9 mouse cellular contexts compared by ENCODE assay signal in the genomic region with DNA sequence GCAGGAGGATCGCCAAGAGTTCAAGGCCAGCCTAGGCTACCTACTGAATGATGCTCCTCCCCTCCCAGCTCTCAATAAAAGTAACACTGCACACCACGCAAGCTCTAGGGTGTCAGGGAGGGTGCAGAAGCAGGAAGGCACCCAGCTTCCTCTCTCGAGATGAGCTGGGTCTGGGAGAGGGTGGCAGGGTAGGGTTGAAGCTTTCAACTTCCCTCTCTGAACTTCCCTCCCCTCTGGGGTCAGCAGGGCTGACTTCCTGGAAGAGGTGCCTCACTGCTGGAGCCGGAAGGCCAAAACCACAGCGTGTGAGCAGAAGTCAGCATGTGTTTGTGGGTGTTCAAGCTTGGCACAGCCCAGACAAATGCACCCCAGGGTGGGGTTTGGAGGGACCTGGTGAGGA. TPM values are rescaled to one million over a fixed set of nuclear protein-coding genes. Genes with fewer than 3 reads are reported as not detected.
DNase-seq lines count a peak whose midpoint lies in the region; ATAC-seq lines count a peak whose summit lies in the region.
"Had no signal": no experiment of that assay in that cellular context is flagged by ENCODE, and none has a peak within 500 bp of the region (broad histone marks: within the 10 kb centered on the region; RNA-seq: fewer than 3 reads in every experiment).

No protein-coding gene starts in this region.

- H3K4me2 ChIP-seq in kidney, embryonic 14.5 days (replicated peaks; ENCODE audit: low read depth, low read length), result no peak overlapping the region

- ATAC-seq in kidney, embryonic 14.5 days (ENCODE audit: low FRiP score, low TSS enrichment), result no peak

- DNase-seq in kidney, postnatal 14 days, result peak; percentile 41
- no peak for DNase-seq in kidney, adult 8-10 months
- peak; percentile 44 to 58 for DNase-seq in adrenal gland, postnatal 36 days
- DNase-seq in lung, adult 18-20 months, result peak; percentile 76 to 79
- DNase-seq in spleen, postnatal 4 days (ENCODE audit: low spot score in 2 of 2), result peak; percentile 76 to 81
- DNase-seq in left cerebral cortex, postnatal 36 days (ENCODE audit: low spot score in 2 of 2), result no peak
- DNase-seq in left cerebral cortex, postnatal 14 days (ENCODE audit: low spot score in 2 of 2), result no peak

- no peaks in the 10 kb centered on the region for H3K4me1 ChIP-seq in kidney, embryonic 14.5 days (ENCODE audit: control insufficient read depth, insufficient read depth, low read length)

- H3K9me3 ChIP-seq in kidney, embryonic 14.5 days (ENCODE audit: control insufficient read depth, low read length), result no peaks in the 10 kb centered on the region

- H3K27ac ChIP-seq in kidney, embryonic 14.5 days (ENCODE audit: low read depth, low read length), result no peak overlapping the region

- H3K4me3 ChIP-seq in kidney, embryonic 14.5 days (ENCODE audit: low read length), result no peak overlapping the region

- H3K27me3 ChIP-seq in kidney, embryonic 14.5 days (ENCODE audit: control insufficient read depth, insufficient read depth, low read length), result no peaks in the 10 kb centered on the region

- no peak overlapping the region for H3K9ac ChIP-seq in kidney, embryonic 14.5 days (ENCODE audit: low read depth, low read length)

- H3K36me3 ChIP-seq in kidney, embryonic 14.5 days (ENCODE audit: control insufficient read depth, insufficient read depth, low read length), result peaks cover 32% of the 10 kb centered on the region

- 70% methylated on average over 5 of the region's 5 CpGs for whole genome bisulfite sequencing in kidney, embryonic 14.5 days

- intact Hi-C loops in left cerebral cortex, postnatal 36 days (cut with DNase I), result loop anchor here (2.0 to 10.0 kb wide), 2 partner anchors 51 to 183 kb away; no protein-coding TSS in a partner anchor
- intact Hi-C loops in left cerebral cortex, postnatal 14 days (cut with DNase I), result loop anchor here (5.0 kb wide), 1 partner anchor 65 kb away; no protein-coding TSS in a partner anchor

RNA-seq across cellular contexts. Expression of a gene that starts 10.6 kb away (rescaled TPM):
- total RNA-seq in adrenal gland, postnatal 36 days (2021), result 10 to 100 TPM in 1 of 2 experiments, 1 to 10 TPM in 1; 9.6 to 12.7 TPM
- 10 to 100 TPM; 22.6 to 23.6 TPM for total RNA-seq in left cerebral cortex, postnatal 36 days (2021)
- total RNA-seq in left cerebral cortex, postnatal 14 days (2021), result 10 to 100 TPM; 18.8 to 28.4 TPM
- polyA plus RNA-seq in kidney, embryonic 14.5 days (2014; fragmentation: Nextera tagmentation; extraction: Ambion mirVana), result 32.2 and 39.0 TPM in 2 replicates

RNA-seq across cellular contexts. Expression of a gene that starts 31.1 kb away (rescaled TPM):
- 100 to 1,000 TPM in 1 of 2 experiments, 10 to 100 TPM in 1; 42.4 to 108 TPM for total RNA-seq in adrenal gland, postnatal 36 days (2021)
- 100 to 1,000 TPM; 257 to 267 TPM for total RNA-seq in left cerebral cortex, postnatal 36 days (2021)
- total RNA-seq in left cerebral cortex, postnatal 14 days (2021), result 100 to 1,000 TPM; 342 to 349 TPM
- 40.0 and 48.5 TPM in 2 replicates for polyA plus RNA-seq in kidney, embryonic 14.5 days (2014; fragmentation: Nextera tagmentation; extraction: Ambion mirVana)

RNA-seq across cellular contexts. Expression of a gene that starts 52.8 kb away (rescaled TPM):
- total RNA-seq in adrenal gland, postnatal 36 days (2021), result not detected
- under 1 TPM in 1 of 2 experiments, not detected in 1; 0.94 TPM for total RNA-seq in left cerebral cortex, postnatal 36 days (2021)
- total RNA-seq in left cerebral cortex, postnatal 14 days (2021), result not detected
- 0.34 TPM in 1 of 2 replicates, not detected in the other for polyA plus RNA-seq in kidney, embryonic 14.5 days (2014; fragmentation: Nextera tagmentation; extraction: Ambion mirVana)
- total RNA-seq: heart, postnatal 10 days had no signal

Comparison
In these comparisons a context has a peak if more than half of its experiments do, and no peak if none do; other contexts are left out.
1. DNase-seq: peak in kidney, postnatal 14 days (single experiment), adrenal gland, postnatal 36 days (2 of 2), lung, adult 18-20 months (2 of 2) and spleen, postnatal 4 days (2 of 2); none in kidney, adult 8-10 months (0 of 2), left cerebral cortex, postnatal 36 days (0 of 2) and left cerebral cortex, postnatal 14 days (0 of 2).